Mouse (Mus musculus): Measurements from ENCODE around the gene Irgq.

GRCm38 (mm10) chr7:24499856-24500577 is 30.5 kb upstream of the Irgq start:
- no peak for TF ChIP-seq CTCF (IDR thresholded peaks at IDR 0.05; ENCODE audit: borderline replicate concordance, insufficient read depth, low read length)
- no peak for TF ChIP-seq POLR2A (IDR thresholded peaks at IDR 0.05; ENCODE audit: low read depth, low read length)
